Mouse (Mus musculus): ENCODE measurements at regions not wholly inside any gene's neighbourhood (a gene's known extent, or its start where the extent isn't known, plus 50 kb on each side); places are given as distances from the start of the nearest gene placed in this dataset.

- DNase-seq (ENCODE audit: low spot score): no peak
These were observed 103.0 kb downstream of the Nab1 start for GRCm38 (mm10) chr1:52397460-52397859.

- no peak for DNase-seq (ENCODE audit: low spot score)
These were observed 107.5 kb downstream of the Nab1 start for GRCm38 (mm10) chr1:52392933-52393332.

- no peak for DNase-seq (ENCODE audit: low spot score)
These were observed 111.6 kb downstream of the Nab1 start for GRCm38 (mm10) chr1:52388836-52389235.

GRCm38 (mm10) chr1:52388118-52388517 is 112.4 kb downstream of the Nab1 start:
- no peak for DNase-seq (ENCODE audit: low spot score)

GRCm38 (mm10) chr1:52387062-52387461 is 113.4 kb downstream of the Nab1 start:
- no peak for DNase-seq (ENCODE audit: low spot score)

- no peak for DNase-seq (ENCODE audit: low spot score)
These were observed 125.2 kb downstream of the Nab1 start for GRCm38 (mm10) chr1:52375320-52375719.

GRCm38 (mm10) chr1:52374666-52375065 is 125.8 kb downstream of the Nab1 start:
- DNase-seq (ENCODE audit: low spot score): no peak

- no peak for DNase-seq (ENCODE audit: low spot score)
These were observed 126.7 kb downstream of the Nab1 start for GRCm38 (mm10) chr1:52373817-52374216.

- DNase-seq (ENCODE audit: low spot score): no peak
These were observed 133.4 kb upstream of the Gls start for GRCm38 (mm10) chr1:52366386-52366785.

GRCm38 (mm10) chr1:52363625-52364024 is 130.6 kb upstream of the Gls start:
- DNase-seq (ENCODE audit: low spot score): no peak

- DNase-seq (ENCODE audit: low spot score): no peak
These were observed 129.9 kb upstream of the Gls start for GRCm38 (mm10) chr1:52362976-52363375.

- no peak for DNase-seq (ENCODE audit: low spot score)
These were observed 121.1 kb upstream of the Gls start for GRCm38 (mm10) chr1:52354041-52354582.

- DNase-seq (ENCODE audit: low spot score): no peak
These were observed 109.1 kb upstream of the Gls start for GRCm38 (mm10) chr1:52342127-52342526.

- DNase-seq (ENCODE audit: low spot score): no peak
These were observed 105.7 kb upstream of the Gls start for GRCm38 (mm10) chr1:52338704-52339103.

- no peak for DNase-seq (ENCODE audit: low spot score)
These were observed 105.2 kb upstream of the Gls start for GRCm38 (mm10) chr1:52338243-52338642.

GRCm38 (mm10) chr1:52336696-52337095 is 103.7 kb upstream of the Gls start:
- no peak for DNase-seq (ENCODE audit: low spot score)

- no peak for DNase-seq (ENCODE audit: low spot score)
These were observed 99.0 kb upstream of the Gls start for GRCm38 (mm10) chr1:52332013-52332412.

GRCm38 (mm10) chr1:52331442-52331841 is 98.4 kb upstream of the Gls start:
- DNase-seq (ENCODE audit: low spot score): no peak

- DNase-seq (ENCODE audit: low spot score): no peak
These were observed 97.5 kb upstream of the Gls start for GRCm38 (mm10) chr1:52330496-52330895.

GRCm38 (mm10) chr1:52328507-52328906 is 95.5 kb upstream of the Gls start:
- DNase-seq (ENCODE audit: low spot score): no peak

- no peak for DNase-seq (ENCODE audit: low spot score)
These were observed 91.3 kb upstream of the Gls start for GRCm38 (mm10) chr1:52324356-52324755.

- DNase-seq (ENCODE audit: low spot score): no peak
These were observed 79.1 kb upstream of the Gls start for GRCm38 (mm10) chr1:52312076-52312633.

GRCm38 (mm10) chr1:52306892-52307291 is 73.9 kb upstream of the Gls start:
- DNase-seq (ENCODE audit: low spot score): peak; percentile 16

Data from ovary, postnatal 14 days (tissue).